Mouse (Mus musculus) lung, embryonic 14.5 days (tissue): ENCODE measurements at regions not wholly inside any gene's neighbourhood (a gene's known extent, or its start where the extent isn't known, plus 50 kb on each side); places are given as distances from the start of the nearest gene placed in this dataset.

Source experiments
- ATAC-seq: fragments of 200-750 bp; cut with Nextera tagmentation; 2 replicates; pipeline ENCODE4 v1.8.0; 2017; ENCODE audit warnings: mild to moderate bottlenecking, moderate TSS enrichment, moderate library complexity; ENCODE audit not compliant: insufficient read depth
- DNase-seq: peaks from one replicate; pipeline ENCODE4 v3.0.0-alpha.2; 2015
- H3K27ac ChIP-seq: fragments of 300-500 bp; sonication (generic); 2 replicates; pipeline ENCODE4 v1.5.1; 2014; ENCODE audit warnings: low read depth, mild to moderate bottlenecking, moderate library complexity
- H3K27me3 ChIP-seq: fragments of 300-500 bp; sonication (generic); 2 replicates; pipeline ENCODE4 v1.6.1; 2014; ENCODE audit warnings: low read length, control low read depth; ENCODE audit not compliant: insufficient read depth
- H3K36me3 ChIP-seq: fragments of 300-500 bp; sonication (generic); 2 replicates; pipeline ENCODE4 v1.6.1; 2014; ENCODE audit warnings: control low read depth; ENCODE audit not compliant: insufficient read depth
- H3K4me1 ChIP-seq: fragments of 300-500 bp; sonication (generic); 2 replicates; pipeline ENCODE4 v1.6.1; 2014; ENCODE audit warnings: antibody characterized with exemption, control low read depth; ENCODE audit not compliant: insufficient read depth
- H3K4me2 ChIP-seq: fragments of 300-500 bp; sonication (generic); 2 replicates; pipeline ENCODE4 v1.6.1; 2014; ENCODE audit warnings: mild to moderate bottlenecking
- H3K4me3 ChIP-seq: fragments of 300-500 bp; sonication (generic); 2 replicates; pipeline ENCODE4 v1.5.1; 2014; ENCODE audit warnings: low read depth, low read length
- H3K9ac ChIP-seq: fragments of 300-500 bp; sonication (generic); 2 replicates; pipeline ENCODE4 v1.6.1; 2014
- H3K9me3 ChIP-seq: fragments of 300-500 bp; sonication (generic); 2 replicates; pipeline ENCODE4 v1.6.1; 2016; ENCODE audit warnings: low read depth, low read length, control low read depth
- CTCF ChIP-seq: IDR thresholded peaks from 2 replicates; pipeline ENCODE4 v1.5.1; 2016; ENCODE audit warnings: antibody characterized with exemption, low read depth
- whole genome bisulfite sequencing: fragments of 180-500 bp; shearing (Covaris S2); extraction: QIAGEN DNeasy Blood & Tissue Kit; methylation state at CpG from one replicate; pipeline ENCODE4 v1.1.7; 2014; 5-methylcytosine and 5-hydroxymethylcytosine counted together

- no peaks in the 10 kb centered on the region for H3K9me3 ChIP-seq
- TF ChIP-seq CTCF, result peak; percentile 94
- H3K4me1 ChIP-seq, result no peaks in the 10 kb centered on the region
- no peak overlapping the region for H3K9ac ChIP-seq
- peak; percentile 70; the same call in 1 of the 2 replicates for ATAC-seq
- no peak overlapping the region for H3K4me3 ChIP-seq
- WGBS, result 24% methylated on average over 9 of the region's 9 CpGs
- H3K36me3 ChIP-seq, result no peaks in the 10 kb centered on the region
- peak; percentile 92 for DNase-seq
- H3K27me3 ChIP-seq, result no peaks in the 10 kb centered on the region
- no peak overlapping the region for H3K4me2 ChIP-seq
- no peak overlapping the region for H3K27ac ChIP-seq
These were observed 62.0 kb upstream of the Egflam start for GRCm38 (mm10) chr15:7459992-7460820.

- Histone ChIP-seq H3K27ac (no peak overlapping the region), H3K4me3 (no peak overlapping the region), H3K4me2 (no peak overlapping the region), H3K4me1 (no peaks in the 10 kb centered on the region), H3K36me3 (no peaks in the 10 kb centered on the region), H3K27me3 (no peaks in the 10 kb centered on the region), H3K9ac (no peak overlapping the region), H3K9me3 (no peaks in the 10 kb centered on the region)
- ATAC-seq, result no peak
- WGBS, result 58% methylated on average over 18 of the region's 18 CpGs
- no peak for TF ChIP-seq CTCF
- DNase-seq, result no peak
These were observed 64.4 kb upstream of the Egflam start for GRCm38 (mm10) chr15:7462549-7462948.

- Histone ChIP-seq H3K4me1 (no peaks in the 10 kb centered on the region), H3K9ac (no peak overlapping the region), H3K27me3 (no peaks in the 10 kb centered on the region), H3K4me2 (no peak overlapping the region), H3K27ac (no peak overlapping the region), H3K9me3 (no peaks in the 10 kb centered on the region), H3K36me3 (no peaks in the 10 kb centered on the region), H3K4me3 (no peak overlapping the region)
- WGBS, result 71% methylated on average over 15 of the region's 15 CpGs
- no peak for TF ChIP-seq CTCF
- DNase-seq (no peak), ATAC-seq (no peak)
These were observed 65.5 kb upstream of the Egflam start for GRCm38 (mm10) chr15:7463444-7464350.

GRCm38 (mm10) chr15:7480211-7480610 lies 82.0 kb upstream of the Egflam start:
- H3K4me1 ChIP-seq, result 0 out of 2 replicates have a peak, but pooled peaks cover 3% of the 10 kb centered on the region
- DNase-seq (peak; percentile 80), ATAC-seq (peak; percentile 83)
- WGBS, result 9% methylated on average over 11 of the region's 11 CpGs
- H3K27ac ChIP-seq, result no peak overlapping the region
- H3K4me3 ChIP-seq, result no peak overlapping the region
- no peak for TF ChIP-seq CTCF
- H3K9me3 ChIP-seq, result no peaks in the 10 kb centered on the region
- H3K36me3 ChIP-seq, result no peaks in the 10 kb centered on the region
- H3K4me2 ChIP-seq, result no peak overlapping the region
- H3K27me3 ChIP-seq, result no peaks in the 10 kb centered on the region
- no peak overlapping the region for H3K9ac ChIP-seq

GRCm38 (mm10) chr15:7480792-7481210 lies 82.6 kb upstream of the Egflam start:
- no peaks in the 10 kb centered on the region for H3K36me3 ChIP-seq
- 32% methylated on average over 5 of the region's 5 CpGs for WGBS
- H3K27me3 ChIP-seq, result no peaks in the 10 kb centered on the region
- ATAC-seq (peak; percentile 87), DNase-seq (peak; percentile 32)
- H3K27ac ChIP-seq, result no peak overlapping the region
- H3K4me2 ChIP-seq, result no peak overlapping the region
- no peak overlapping the region for H3K9ac ChIP-seq
- peak; percentile 44; the same call in 1 of the 2 replicates for TF ChIP-seq CTCF
- H3K9me3 ChIP-seq, result no peaks in the 10 kb centered on the region
- H3K4me3 ChIP-seq, result no peak overlapping the region
- 0 out of 2 replicates have a peak, but pooled peaks cover 3% of the 10 kb centered on the region for H3K4me1 ChIP-seq

- WGBS, result 57% methylated on average over 5 of the region's 5 CpGs
- Histone ChIP-seq H3K9me3 (no peaks in the 10 kb centered on the region), H3K27me3 (no peaks in the 10 kb centered on the region), H3K27ac (no peak overlapping the region), H3K4me1 (0 out of 2 replicates have a peak, but pooled peaks cover 3% of the 10 kb centered on the region), H3K9ac (no peak overlapping the region), H3K4me2 (no peak overlapping the region), H3K4me3 (no peak overlapping the region), H3K36me3 (no peaks in the 10 kb centered on the region)
- DNase-seq, result no peak
- ATAC-seq, result no peak
- no peak for TF ChIP-seq CTCF
These were observed 85.5 kb upstream of the Egflam start for GRCm38 (mm10) chr15:7483686-7484085.

- ATAC-seq, result no peak
- no peak for DNase-seq
- Histone ChIP-seq H3K4me3 (no peak overlapping the region), H3K9ac (no peak overlapping the region), H3K27ac (no peak overlapping the region), H3K36me3 (no peaks in the 10 kb centered on the region), H3K27me3 (no peaks in the 10 kb centered on the region), H3K4me1 (no peaks in the 10 kb centered on the region), H3K9me3 (no peaks in the 10 kb centered on the region), H3K4me2 (no peak overlapping the region)
- 87% methylated on average over 7 of the region's 7 CpGs for WGBS
- TF ChIP-seq CTCF, result no peak
These were observed 92.9 kb upstream of the Egflam start for GRCm38 (mm10) chr15:7491091-7491490.
